Mouse (Mus musculus) small intestine, adult 10 weeks (tissue): Measurements from ENCODE around the gene Anapc10. TPM values are rescaled to one million over a fixed set of nuclear protein-coding genes. Genes with fewer than 3 reads are reported as not detected.

Source experiments
- polyA plus RNA-seq: library from polyadenylated mRNA; stranded (reverse); fragments of 350-450 nt; fragmentation: Illumina TruSeq; extraction: RNeasy Lipid Tissue Mini Kit (QIAGEN cat#74804); gene quantifications from one replicate; pipeline ENCODE4 v1.2.3, GENCODE M21; 2014; ENCODE audit warnings: low replicate concordance

Anapc10 gene
- 33.1 TPM for polyA plus RNA-seq

DNA sequence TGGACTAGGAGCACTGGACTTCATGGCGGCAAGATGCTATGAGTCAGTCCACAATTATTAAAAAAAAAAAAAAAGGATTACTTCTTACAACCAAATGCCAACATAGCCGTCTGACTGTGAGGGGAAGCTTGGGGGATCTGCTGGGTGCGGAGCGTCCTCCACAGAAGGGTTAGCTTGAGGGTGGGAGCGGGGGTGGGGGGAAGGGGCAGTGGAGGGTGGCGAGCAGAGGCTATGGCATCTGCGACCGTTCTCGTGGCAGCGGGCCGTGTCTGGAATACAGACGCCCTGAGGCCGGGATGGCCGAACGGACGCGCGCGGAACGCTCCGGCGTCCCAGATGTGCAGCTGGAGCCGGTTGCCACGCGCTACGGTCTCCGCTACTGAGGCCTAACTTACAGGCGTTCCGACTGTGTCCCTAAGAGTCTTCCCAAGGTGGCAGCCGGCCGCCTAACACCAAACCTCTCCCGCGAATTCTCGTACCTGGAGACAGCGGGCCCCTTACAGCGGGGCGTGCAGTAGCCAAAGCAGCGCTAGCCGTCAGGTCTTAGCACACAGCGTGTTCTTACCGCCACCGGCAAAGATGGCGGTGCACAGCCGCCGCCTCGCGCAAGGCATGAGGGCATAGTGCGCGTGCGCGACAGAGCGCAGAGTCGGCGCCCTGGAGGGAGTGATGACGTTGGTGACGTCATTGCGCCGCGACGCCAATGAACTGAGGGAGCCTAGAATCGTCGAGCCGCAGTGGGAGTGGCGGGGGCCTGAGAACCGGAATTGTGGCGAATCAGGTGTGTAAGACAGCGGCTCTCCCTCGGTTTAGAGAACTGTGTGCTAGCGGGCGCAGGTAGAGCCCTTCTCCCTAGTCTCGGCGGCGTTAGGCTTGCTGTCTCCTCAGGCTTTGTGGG, at the start of gene Anapc10, which contains the start of gene Abce1:
Anapc10 (plus strand) TSS at position 757 of the 898 bp plus-strand sequence.
Abce1 (minus strand) TSS at position 677 of the 898 bp plus-strand sequence.

Other genes with a start within 250 kb of the Anapc10 start
- gene Otud4, start 72.2 kb upstream of the Anapc10 start, polyA plus RNA-seq: 65.0 TPM
- 143 TPM for gene Abce1, start 80 bp upstream of the Anapc10 start, polyA plus RNA-seq